Mouse (Mus musculus) E14TG2a.4 (cell line): Measurements from ENCODE around the gene Olfr1310.

Experiments used
- CTCF ChIP-seq: conservative IDR thresholded peaks from 2 replicates; pipeline ENCODE4 v1.5.1; 2014; ENCODE audit warnings: low read length
- NANOG ChIP-seq: IDR thresholded peaks from 2 replicates; pipeline ENCODE4 v1.6.1; 2014; ENCODE audit warnings: borderline replicate concordance, low read length, mixed read lengths
- POU5F1 ChIP-seq: IDR thresholded peaks from 2 replicates; pipeline ENCODE4 v1.6.1; 2014; ENCODE audit warnings: low read length, borderline replicate concordance

- no peak for TF ChIP-seq POU5F1
- TF ChIP-seq CTCF: no peak
- TF ChIP-seq NANOG: no peak
Measured at GRCm38 (mm10) chr2:112014900-112015299, 2.4 kb upstream of the Olfr1310 start.
